Mouse (Mus musculus) layer of hippocampus, postnatal 14 days (tissue): ENCODE results near the gene Gid4. TPM values are rescaled to one million over a fixed set of nuclear protein-coding genes. Genes with fewer than 3 reads are reported as not detected.
"Not testable (repeated sequence)": the region's sequence is repeated elsewhere in the genome, so short reads cannot be mapped to it uniquely, and the experiment has no call there.

Source experiments
- DNase-seq, 2 experiments: peaks; one replicate each; pipeline ENCODE4 v3.0.0; 2021 to 2022; ENCODE audit warnings: low spot score in 2 of 2, mixed read lengths in 1 of 2
- total RNA-seq, 2 experiments: library from RNA; stranded (reverse); gene quantifications; 2 replicates each; pipeline ENCODE4 v1.2.3; 2021

The Gid4 gene
- total RNA-seq, 2 experiments from 2014 or later: 40.1 to 40.5 TPM

- no peak for DNase-seq
Observed at GRCm38 (mm10) chr11:60426417-60426816, 9.5 kb downstream of the Gid4 start.

- DNase-seq: no peak
Observed at GRCm38 (mm10) chr11:60427628-60428027, 10.7 kb downstream of the Gid4 start.

GRCm38 (mm10) chr11:60433501-60433900 lies 16.6 kb downstream of the Gid4 start:
- no peak for DNase-seq

GRCm38 (mm10) chr11:60435133-60435532 lies 18.2 kb downstream of the Gid4 start:
- no peak for DNase-seq

GRCm38 (mm10) chr11:60436618-60437017 lies 19.7 kb downstream of the Gid4 start:
- DNase-seq: no peak

GRCm38 (mm10) chr11:60439621-60440020 lies 22.7 kb downstream of the Gid4 start:
- DNase-seq: not testable (repeated sequence)

GRCm38 (mm10) chr11:60440176-60440575 lies 23.2 kb downstream of the Gid4 start:
- no peak for DNase-seq

- DNase-seq: peak in 1 of 2 experiments; percentile 10
Observed at GRCm38 (mm10) chr11:60442896-60443295, 26.0 kb downstream of the Gid4 start.

GRCm38 (mm10) chr11:60444007-60444406 lies 27.1 kb downstream of the Gid4 start:
- DNase-seq: no peak

- peak; percentile 91 to 93 for DNase-seq
Observed at GRCm38 (mm10) chr11:60454080-60454744, 37.3 kb downstream of the Gid4 start, which contains the start of gene Drg2. Gene Drg2 (plus strand): TSS chr11:60454591.

- no peak for DNase-seq
Observed at GRCm38 (mm10) chr11:60454745-60455087, 37.8 kb downstream of the Gid4 start.

- no peak for DNase-seq
Observed at GRCm38 (mm10) chr11:60457973-60458372, 41.0 kb downstream of the Gid4 start.

- DNase-seq: peak in 1 of 2 experiments; percentile 16
Observed at GRCm38 (mm10) chr11:60465943-60466380, 49.0 kb downstream of the Gid4 start.

GRCm38 (mm10) chr11:60469039-60469438 lies 52.1 kb downstream of the Gid4 start, which contains the start of gene Myo15:
Gene Myo15 (plus strand): TSS chr11:60469339.
- DNase-seq: no peak

GRCm38 (mm10) chr11:60470743-60471142 lies 53.8 kb downstream of the Gid4 start:
- DNase-seq: no peak

GRCm38 (mm10) chr11:60474534-60474933 lies 57.6 kb downstream of the Gid4 start:
- no peak for DNase-seq

GRCm38 (mm10) chr11:60475668-60476362 lies 58.9 kb downstream of the Gid4 start:
- DNase-seq: no peak

GRCm38 (mm10) chr11:60478121-60478520 lies 61.2 kb downstream of the Gid4 start:
- no peak for DNase-seq

- DNase-seq: no peak
Observed at GRCm38 (mm10) chr11:60486267-60486666, 69.3 kb downstream of the Gid4 start.

GRCm38 (mm10) chr11:60492726-60493125 lies 75.8 kb downstream of the Gid4 start:
- no peak for DNase-seq

GRCm38 (mm10) chr11:60495692-60496091 lies 78.7 kb downstream of the Gid4 start:
- no peak for DNase-seq
